Mouse (Mus musculus): ENCODE results near the gene Stra8.

GRCm38 (mm10) chr6:34932633-34933032 is 12.7 kb downstream of the Stra8 start:
- TF ChIP-seq POLR2A (IDR thresholded peaks at IDR 0.05; ENCODE audit: insufficient read length, low read depth) (no peak), USF1 (IDR thresholded peaks at IDR 0.05; ENCODE audit: low read depth) (no peak), E2F4 (IDR thresholded peaks at IDR 0.05; ENCODE audit: insufficient read depth) (no peak), MYOG (IDR thresholded peaks at IDR 0.05; ENCODE audit: control insufficient read depth in 1 of 3, insufficient read depth in 1 of 3, insufficient read length in 2 of 3, low read depth in 2 of 3) (no peak), MYOD1 (IDR thresholded peaks at IDR 0.05; ENCODE audit: control insufficient read depth in 1 of 3, insufficient read length in 2 of 3, low read depth in 2 of 3) (no peak), MAX (IDR thresholded peaks at IDR 0.05; ENCODE audit: low read depth) (no peak), SRF (IDR thresholded peaks at IDR 0.05; ENCODE audit: control insufficient read depth, insufficient read length, low read depth) (no peak)

All from myocyte (in vitro differentiated cells).